Mouse (Mus musculus) heart, adult 18-20 months (tissue): ENCODE results near the gene Scgb2b19. TPM values are rescaled to one million over a fixed set of nuclear protein-coding genes. Genes with fewer than 3 reads are reported as not detected.
"Not testable (repeated sequence)": the region's sequence is repeated elsewhere in the genome, so short reads cannot be mapped to it uniquely, and the experiment has no call there.

ENCODE experiments used
- DNase-seq, 2 experiments: peaks; one replicate each; pipeline ENCODE4 v3.0.0; 2021 to 2022; ENCODE audit warnings: mixed read lengths in 1 of 2
- long read RNA-seq, 2 experiments: library from polyadenylated mRNA; stranded (forward); transcript quantifications; one replicate each; pipeline ENCODE4 v2.0.0; 2021
- total RNA-seq, 2 experiments: library from RNA; stranded (reverse); gene quantifications; 2 replicates each; pipeline ENCODE4 v1.2.3; 2021

The Scgb2b19 gene
- not detected for total RNA-seq
- long read RNA-seq, experiment 1: 0 reads
- long read RNA-seq, experiment 2: 0 reads

DNA sequence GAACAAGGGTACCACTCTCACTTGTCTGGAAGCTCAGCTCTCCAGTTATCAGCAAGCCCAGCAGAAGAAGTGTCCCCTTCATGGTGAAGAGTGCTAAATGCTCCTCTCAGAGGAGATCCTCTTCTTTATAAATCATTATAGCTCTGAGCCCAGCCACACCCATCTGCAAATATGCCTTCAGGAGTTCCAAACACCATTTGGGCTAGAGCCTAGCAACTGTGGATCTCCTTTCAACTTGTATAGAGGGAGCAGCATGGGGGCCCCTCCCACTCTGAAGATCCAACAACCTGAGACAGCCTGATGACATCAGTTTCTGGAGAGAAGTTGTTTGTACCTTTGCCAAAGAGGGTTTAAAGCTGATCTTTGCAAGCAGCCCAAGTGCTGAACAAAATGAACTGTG is at the start of gene Scgb2b19:
TSS of gene Scgb2b19 (minus strand) at position 101 of the 400 bp plus-strand sequence.
- DNase-seq: not testable (repeated sequence)

DNA sequence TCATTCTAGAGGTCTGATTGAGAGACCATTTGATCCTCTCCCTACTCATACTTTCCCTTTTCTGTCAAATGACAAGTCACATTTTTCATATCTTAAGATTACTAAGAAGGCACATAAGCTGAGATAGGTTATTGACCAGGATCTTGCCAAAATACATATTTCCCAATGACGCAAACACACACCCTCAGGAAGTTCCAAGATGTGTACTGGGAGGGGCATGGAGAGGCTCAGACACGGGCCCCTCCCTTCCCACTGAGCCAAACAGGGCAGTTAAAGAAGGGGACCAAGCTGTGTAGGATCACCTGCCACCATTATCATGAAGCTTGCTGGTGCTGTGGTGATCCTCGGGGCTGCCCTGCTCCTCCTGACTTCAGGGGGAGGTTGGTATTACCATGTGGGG is 6.9 kb upstream of the Scgb2b19 start, which contains the start of gene Scgb1b19:
TSS of gene Scgb1b19 (plus strand) at position 301 of the 400 bp plus-strand sequence.
- DNase-seq: not testable (repeated sequence)

Other genes with a start within 250 kb of the Scgb2b19 start
- gene Scgb2b17, start 223.8 kb downstream of the Scgb2b19 start, total RNA-seq: not detected
- gene Scgb1b17, start 216.9 kb downstream of the Scgb2b19 start, total RNA-seq: not detected
- not detected for gene Scgb2b18, start 106.5 kb downstream of the Scgb2b19 start, total RNA-seq
- gene Scgb1b18, start 94.8 kb downstream of the Scgb2b19 start, total RNA-seq: not detected
- gene Scgb1b19, start 7.0 kb upstream of the Scgb2b19 start, total RNA-seq: not detected
- not detected for gene Scgb2b20, start 86.0 kb upstream of the Scgb2b19 start, total RNA-seq
- gene Scgb1b20, start 92.9 kb upstream of the Scgb2b19 start, total RNA-seq: not detected
- gene Scgb2b21, start 240.1 kb upstream of the Scgb2b19 start, total RNA-seq: not detected